Mouse (Mus musculus): ENCODE data around the gene Prr19. TPM values are rescaled to one million over a fixed set of nuclear protein-coding genes. Genes with fewer than 3 reads are reported as not detected.

Prr19 gene
- polyA plus RNA-seq, 2 experiments: 0.04 TPM; not detected in 1

GRCm38 (mm10) chr7:25333596-25334307, 32.5 kb downstream of the Prr19 start:
- no peaks in the 10 kb centered on the region for H3K36me3 ChIP-seq (replicated peaks; ENCODE audit: control insufficient read depth, insufficient read depth, low read depth)
- TF ChIP-seq CTCF (IDR thresholded peaks at IDR 0.05; ENCODE audit: low read depth) (peak; percentile 95), EP300 (IDR thresholded peaks at IDR 0.05; ENCODE audit: low read depth) (no peak)
- H3K27me3 ChIP-seq (ENCODE audit: control insufficient read depth, insufficient read depth, low read length): no peaks in the 10 kb centered on the region
- no peaks in the 10 kb centered on the region for H3K9me3 ChIP-seq (ENCODE audit: control insufficient read depth, low read length)
- no peak overlapping the region for H3K4me3 ChIP-seq (ENCODE audit: insufficient read depth in 1 of 2, low read depth in 2 of 2, low read length in 2 of 2)
- no peak overlapping the region for H3K27ac ChIP-seq
- no peak overlapping the region for H3K9ac ChIP-seq (replicated peaks)
- no peaks in the 10 kb centered on the region for H3K4me1 ChIP-seq (replicated peaks; ENCODE audit: control insufficient read depth in 2 of 2, insufficient read depth in 2 of 2, low read length in 1 of 2)
- WGBS (ENCODE audit: insufficient replicate concordance): 42% methylated on average over 16 of the region's 16 CpGs
- H3K4me2 ChIP-seq (ENCODE audit: low read depth): no peak overlapping the region
- ATAC-seq (ENCODE audit: insufficient read depth) (peak; percentile 50), DNase-seq (ENCODE audit: low read depth in 3 of 3, low spot score in 3 of 3) (peak; percentile 47 to 57 (median 55))

GRCm38 (mm10) chr7:25334472-25334871, 33.3 kb downstream of the Prr19 start:
- Histone ChIP-seq H3K9me3 (ENCODE audit: control insufficient read depth, low read length) (no peaks in the 10 kb centered on the region), H3K4me2 (ENCODE audit: low read depth) (no peak overlapping the region), H3K27ac (no peak overlapping the region), H3K4me1 (replicated peaks; ENCODE audit: control insufficient read depth in 2 of 2, insufficient read depth in 2 of 2, low read length in 1 of 2) (no peaks in the 10 kb centered on the region), H3K4me3 (ENCODE audit: insufficient read depth in 1 of 2, low read depth in 2 of 2, low read length in 2 of 2) (no peak overlapping the region), H3K9ac (replicated peaks) (no peak overlapping the region), H3K27me3 (ENCODE audit: control insufficient read depth, insufficient read depth, low read length) (no peaks in the 10 kb centered on the region), H3K36me3 (replicated peaks; ENCODE audit: control insufficient read depth, insufficient read depth, low read depth) (no peaks in the 10 kb centered on the region)
- ATAC-seq (ENCODE audit: insufficient read depth) (no peak), DNase-seq (ENCODE audit: low read depth in 3 of 3, low spot score in 3 of 3) (no peak)
- TF ChIP-seq EP300 (IDR thresholded peaks at IDR 0.05; ENCODE audit: low read depth) (no peak), CTCF (IDR thresholded peaks at IDR 0.05; ENCODE audit: low read depth) (0 out of 2 replicates have a peak, but pooled peaks have one; percentile 0)
- 69% methylated on average over 12 of the region's 12 CpGs for WGBS (ENCODE audit: insufficient replicate concordance)

GRCm38 (mm10) chr7:25339329-25339728, 38.1 kb downstream of the Prr19 start:
- Histone ChIP-seq H3K27me3 (ENCODE audit: control insufficient read depth, insufficient read depth, low read length) (no peaks in the 10 kb centered on the region), H3K4me1 (replicated peaks; ENCODE audit: control insufficient read depth in 2 of 2, insufficient read depth in 2 of 2, low read length in 1 of 2) (no peaks in the 10 kb centered on the region), H3K9me3 (ENCODE audit: control insufficient read depth, low read length) (no peaks in the 10 kb centered on the region), H3K36me3 (replicated peaks; ENCODE audit: control insufficient read depth, insufficient read depth, low read depth) (no peaks in the 10 kb centered on the region), H3K4me2 (ENCODE audit: low read depth) (no peak overlapping the region), H3K27ac (no peak overlapping the region), H3K4me3 (ENCODE audit: insufficient read depth in 1 of 2, low read depth in 2 of 2, low read length in 2 of 2) (no peak overlapping the region), H3K9ac (replicated peaks) (no peak overlapping the region)
- no peak for TF ChIP-seq EP300 (IDR thresholded peaks at IDR 0.05; ENCODE audit: low read depth)
- no peak for TF ChIP-seq CTCF (IDR thresholded peaks at IDR 0.05; ENCODE audit: low read depth)
- 71% methylated on average over 9 of the region's 9 CpGs for WGBS (ENCODE audit: insufficient replicate concordance)
- ATAC-seq (ENCODE audit: insufficient read depth): no peak
- no peak for DNase-seq (ENCODE audit: low read depth in 3 of 3, low spot score in 3 of 3)

- H3K9ac ChIP-seq (replicated peaks): no peak overlapping the region
- 68% methylated on average over 20 of the region's 20 CpGs for WGBS (ENCODE audit: insufficient replicate concordance)
- H3K27me3 ChIP-seq (ENCODE audit: control insufficient read depth, insufficient read depth, low read length): no peaks in the 10 kb centered on the region
- H3K4me1 ChIP-seq (replicated peaks; ENCODE audit: control insufficient read depth in 2 of 2, insufficient read depth in 2 of 2, low read length in 1 of 2): no peaks in the 10 kb centered on the region
- TF ChIP-seq CTCF (IDR thresholded peaks at IDR 0.05; ENCODE audit: low read depth) (no peak), EP300 (IDR thresholded peaks at IDR 0.05; ENCODE audit: low read depth) (no peak)
- no peak overlapping the region for H3K4me3 ChIP-seq (ENCODE audit: insufficient read depth in 1 of 2, low read depth in 2 of 2, low read length in 2 of 2)
- no peaks in the 10 kb centered on the region for H3K36me3 ChIP-seq (replicated peaks; ENCODE audit: control insufficient read depth, insufficient read depth, low read depth)
- H3K27ac ChIP-seq: no peak overlapping the region
- no peak overlapping the region for H3K4me2 ChIP-seq (ENCODE audit: low read depth)
- ATAC-seq (ENCODE audit: insufficient read depth): no peak
- no peak for DNase-seq (ENCODE audit: low read depth in 3 of 3, low spot score in 3 of 3)
- H3K9me3 ChIP-seq (ENCODE audit: control insufficient read depth, low read length): no peaks in the 10 kb centered on the region
Measured at GRCm38 (mm10) chr7:25341000-25341784, 40.0 kb downstream of the Prr19 start.

DNA sequence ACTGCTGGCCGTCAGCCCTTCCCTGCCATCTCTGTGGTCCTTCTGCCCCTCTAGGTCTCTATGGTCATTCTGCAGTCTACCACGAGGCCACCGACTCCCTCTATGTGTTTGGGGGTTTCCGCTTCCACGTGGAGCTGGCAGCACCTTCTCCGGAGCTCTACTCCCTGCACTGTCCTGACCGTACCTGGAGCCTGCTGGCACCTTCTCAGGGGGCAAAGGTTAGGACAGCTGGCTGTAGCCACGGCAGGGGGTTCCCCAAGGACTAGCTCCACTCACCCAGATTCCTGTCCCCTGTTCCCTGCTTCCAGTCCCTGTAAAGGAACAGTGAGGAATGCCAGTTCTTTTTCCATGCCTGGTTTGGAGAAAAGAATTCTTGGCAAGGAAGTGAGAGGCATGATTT, 47.6 kb downstream of the Prr19 start:
- Histone ChIP-seq H3K4me2 (ENCODE audit: low read depth) (no peak overlapping the region), H3K4me1 (replicated peaks; ENCODE audit: control insufficient read depth in 2 of 2, insufficient read depth in 2 of 2, low read length in 1 of 2) (no peaks in the 10 kb centered on the region), H3K27ac (no peak overlapping the region), H3K9me3 (ENCODE audit: control insufficient read depth, low read length) (no peaks in the 10 kb centered on the region), H3K36me3 (replicated peaks; ENCODE audit: control insufficient read depth, insufficient read depth, low read depth) (no peaks in the 10 kb centered on the region), H3K27me3 (ENCODE audit: control insufficient read depth, insufficient read depth, low read length) (no peaks in the 10 kb centered on the region), H3K4me3 (ENCODE audit: insufficient read depth in 1 of 2, low read depth in 2 of 2, low read length in 2 of 2) (no peak overlapping the region), H3K9ac (replicated peaks) (no peak overlapping the region)
- ATAC-seq (ENCODE audit: insufficient read depth) (no peak), DNase-seq (ENCODE audit: low read depth in 3 of 3, low spot score in 3 of 3) (no peak)
- TF ChIP-seq EP300 (IDR thresholded peaks at IDR 0.05; ENCODE audit: low read depth) (no peak), CTCF (IDR thresholded peaks at IDR 0.05; ENCODE audit: low read depth) (no peak)
- 72% methylated on average over 8 of the region's 8 CpGs for WGBS (ENCODE audit: insufficient replicate concordance)

Other genes with a start within 250 kb of the Prr19 start
- gene Grik5, start 229.1 kb upstream of the Prr19 start, polyA plus RNA-seq (2012; rRNA removed): 4.9 and 6.1 TPM in 2 replicates
- gene Grik5, start 229.1 kb upstream of the Prr19 start, polyA plus RNA-seq (2014; fragmentation: Nextera tagmentation; extraction: Ambion mirVana): 0.37 and 0.54 TPM in 2 replicates
- gene Zfp574, start 228.8 kb upstream of the Prr19 start, polyA plus RNA-seq (2012; rRNA removed): 6.3 and 6.9 TPM in 2 replicates
- gene Zfp574, start 228.8 kb upstream of the Prr19 start, polyA plus RNA-seq (2014; fragmentation: Nextera tagmentation; extraction: Ambion mirVana): 6.6 and 7.3 TPM in 2 replicates
- gene Pou2f2, start 121.7 kb upstream of the Prr19 start, polyA plus RNA-seq (2012; rRNA removed): 0.73 and 0.74 TPM in 2 replicates
- 0.94 and 1.5 TPM in 2 replicates for gene Pou2f2, start 121.7 kb upstream of the Prr19 start, polyA plus RNA-seq (2014; fragmentation: Nextera tagmentation; extraction: Ambion mirVana)
- gene Dedd2, start 80.8 kb upstream of the Prr19 start, polyA plus RNA-seq (2012; rRNA removed): 26.9 and 27.9 TPM in 2 replicates
- gene Dedd2, start 80.8 kb upstream of the Prr19 start, polyA plus RNA-seq (2014; fragmentation: Nextera tagmentation; extraction: Ambion mirVana): 20.8 and 22.7 TPM in 2 replicates
- gene Zfp526, start 80.0 kb upstream of the Prr19 start, polyA plus RNA-seq (2012; rRNA removed): 4.6 and 4.9 TPM in 2 replicates
- gene Zfp526, start 80.0 kb upstream of the Prr19 start, polyA plus RNA-seq (2014; fragmentation: Nextera tagmentation; extraction: Ambion mirVana): 2.1 TPM in 2 replicates
- 48.6 and 55.6 TPM in 2 replicates for gene Gsk3a, start 63.6 kb upstream of the Prr19 start, polyA plus RNA-seq (2012; rRNA removed)
- 8.4 and 8.9 TPM in 2 replicates for gene Gsk3a, start 63.6 kb upstream of the Prr19 start, polyA plus RNA-seq (2014; fragmentation: Nextera tagmentation; extraction: Ambion mirVana)
- 8.5 and 9.8 TPM in 2 replicates for gene Erf, start 50.6 kb upstream of the Prr19 start, polyA plus RNA-seq (2012; rRNA removed)
- 5.1 and 5.3 TPM in 2 replicates for gene Erf, start 50.6 kb upstream of the Prr19 start, polyA plus RNA-seq (2014; fragmentation: Nextera tagmentation; extraction: Ambion mirVana)
- 14.0 and 14.8 TPM in 2 replicates for gene Cic, start 33.7 kb upstream of the Prr19 start, polyA plus RNA-seq (2012; rRNA removed)
- gene Cic, start 33.7 kb upstream of the Prr19 start, polyA plus RNA-seq (2014; fragmentation: Nextera tagmentation; extraction: Ambion mirVana): 9.7 and 12.3 TPM in 2 replicates
- gene Pafah1b3, start 3.4 kb upstream of the Prr19 start, polyA plus RNA-seq (2012; rRNA removed): 26.2 and 29.4 TPM in 2 replicates
- 24.3 and 29.8 TPM in 2 replicates for gene Pafah1b3, start 3.4 kb upstream of the Prr19 start, polyA plus RNA-seq (2014; fragmentation: Nextera tagmentation; extraction: Ambion mirVana)
- 0.23 TPM in 1 of 2 replicates, not detected in the other for gene Tmem145, start 4.7 kb downstream of the Prr19 start, polyA plus RNA-seq (2012; rRNA removed)
- gene Tmem145, start 4.7 kb downstream of the Prr19 start, polyA plus RNA-seq (2014; fragmentation: Nextera tagmentation; extraction: Ambion mirVana): not detected in 2 replicates
- 1.3 TPM in 2 replicates for gene Megf8, start 15.8 kb downstream of the Prr19 start, polyA plus RNA-seq (2012; rRNA removed)
- 0.53 and 0.71 TPM in 2 replicates for gene Megf8, start 15.8 kb downstream of the Prr19 start, polyA plus RNA-seq (2014; fragmentation: Nextera tagmentation; extraction: Ambion mirVana)
- gene Cnfn, start 68.3 kb downstream of the Prr19 start, polyA plus RNA-seq (2012; rRNA removed): not detected in 2 replicates
- gene Cnfn, start 68.3 kb downstream of the Prr19 start, polyA plus RNA-seq (2014; fragmentation: Nextera tagmentation; extraction: Ambion mirVana): not detected in 2 replicates
- 2.3 TPM in 2 replicates for gene Lipe, start 97.3 kb downstream of the Prr19 start, polyA plus RNA-seq (2012; rRNA removed)
- 0.38 and 0.72 TPM in 2 replicates for gene Lipe, start 97.3 kb downstream of the Prr19 start, polyA plus RNA-seq (2014; fragmentation: Nextera tagmentation; extraction: Ambion mirVana)
- gene Cxcl17, start 111.5 kb downstream of the Prr19 start, polyA plus RNA-seq (2012; rRNA removed): not detected in 2 replicates
- not detected in 2 replicates for gene Cxcl17, start 111.5 kb downstream of the Prr19 start, polyA plus RNA-seq (2014; fragmentation: Nextera tagmentation; extraction: Ambion mirVana)
- gene Ceacam1, start 176.2 kb downstream of the Prr19 start, polyA plus RNA-seq (2012; rRNA removed): 2.8 and 3.0 TPM in 2 replicates
- 3.8 and 4.3 TPM in 2 replicates for gene Ceacam1, start 176.2 kb downstream of the Prr19 start, polyA plus RNA-seq (2014; fragmentation: Nextera tagmentation; extraction: Ambion mirVana)
- 0.02 and 0.03 TPM in 2 replicates for gene Ceacam2, start 238.4 kb downstream of the Prr19 start, polyA plus RNA-seq (2012; rRNA removed)
- gene Ceacam2, start 238.4 kb downstream of the Prr19 start, polyA plus RNA-seq (2014; fragmentation: Nextera tagmentation; extraction: Ambion mirVana): 0.15 TPM in 1 of 2 replicates, not detected in the other